Mouse (Mus musculus) cerebellum, adult 2 months (tissue): Measurements from ENCODE around the gene Klb.

ENCODE experiments used
- CTCF ChIP-seq: fragments of 200-500 bp; IDR thresholded peaks from 2 replicates; pipeline ENCODE4 v1.5.1; 2011; ENCODE audit warnings: low read depth, mild to moderate bottlenecking, control low read depth, low read length, moderate library complexity, borderline replicate concordance; ENCODE audit not compliant: insufficient read depth
- POLR2A ChIP-seq: fragments of 200-500 bp; IDR thresholded peaks from 2 replicates; pipeline ENCODE4 v1.6.1; 2011; ENCODE audit warnings: low read length, control low read depth, borderline replicate concordance; ENCODE audit not compliant: insufficient read depth

DNA sequence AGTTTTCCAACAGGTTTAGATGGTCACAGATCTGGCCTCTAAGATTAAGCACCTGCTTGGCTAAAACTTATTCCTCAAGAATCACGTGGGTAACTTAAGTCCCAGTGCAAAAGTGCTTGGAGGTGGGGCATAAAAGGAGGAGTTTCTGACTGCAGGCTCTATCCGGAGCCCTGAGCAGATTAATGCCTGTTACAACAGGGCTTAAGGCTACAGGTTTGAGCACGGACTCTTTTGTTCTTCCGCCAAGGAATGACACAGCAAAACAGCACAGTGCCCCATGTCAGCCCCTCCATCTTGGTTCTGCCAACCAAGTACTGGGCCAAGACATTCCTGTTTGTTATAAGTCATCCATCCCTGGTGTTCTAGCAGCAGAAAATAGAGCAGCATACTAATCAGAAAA lies 80.2 kb downstream of the Klb start:
- TF ChIP-seq CTCF (no peak), POLR2A (no peak)
